Mouse (Mus musculus) kidney, postnatal 25 days (tissue): ENCODE results near the gene Tmbim1.

Experiments used
- DNase-seq, 2 experiments: peaks; one replicate each; pipeline ENCODE4 v3.0.0; 2021; ENCODE audit warnings: mixed read lengths in 2 of 2

Gene Tmbim1

GRCm38 (mm10) chr1:74277883-74278537 lies 27.4 kb downstream of the Tmbim1 start:
- peak; percentile 69 to 90 for DNase-seq

GRCm38 (mm10) chr1:74277041-74277440 lies 28.4 kb downstream of the Tmbim1 start:
- DNase-seq = peak in 1 of 2 experiments; percentile 43

- peak in 1 of 2 experiments; percentile 25 for DNase-seq
Measured at GRCm38 (mm10) chr1:74275015-74275414, 30.4 kb downstream of the Tmbim1 start.

GRCm38 (mm10) chr1:74271659-74272058 lies 33.8 kb downstream of the Tmbim1 start:
- peak in 1 of 2 experiments; percentile 32 for DNase-seq

GRCm38 (mm10) chr1:74268750-74269149 lies 36.7 kb downstream of the Tmbim1 start:
- peak in 1 of 2 experiments; percentile 3 for DNase-seq

GRCm38 (mm10) chr1:74262510-74262909 lies 42.9 kb downstream of the Tmbim1 start:
- peak in 1 of 2 experiments; percentile 25 for DNase-seq

GRCm38 (mm10) chr1:74256782-74257181 lies 48.6 kb downstream of the Tmbim1 start:
- DNase-seq = no peak

- DNase-seq = no peak
Measured at GRCm38 (mm10) chr1:74255704-74256345, 49.6 kb downstream of the Tmbim1 start.

- DNase-seq = no peak
Measured at GRCm38 (mm10) chr1:74250096-74250495, 55.3 kb downstream of the Tmbim1 start.

- peak; percentile 61 to 70 for DNase-seq
Measured at GRCm38 (mm10) chr1:74249331-74249980, 56.0 kb downstream of the Tmbim1 start.

GRCm38 (mm10) chr1:74248799-74249198 lies 56.6 kb downstream of the Tmbim1 start:
- peak; percentile 39 to 70 for DNase-seq

- DNase-seq = no peak
Measured at GRCm38 (mm10) chr1:74245525-74245924, 59.9 kb downstream of the Tmbim1 start.

GRCm38 (mm10) chr1:74240832-74241231 lies 64.6 kb downstream of the Tmbim1 start:
- no peak for DNase-seq

- DNase-seq = peak in 1 of 2 experiments; percentile 32
Measured at GRCm38 (mm10) chr1:74240311-74240710, 65.1 kb downstream of the Tmbim1 start.

GRCm38 (mm10) chr1:74239618-74240017 lies 65.8 kb downstream of the Tmbim1 start:
- DNase-seq = peak in 1 of 2 experiments; percentile 37

GRCm38 (mm10) chr1:74239162-74239561 lies 66.3 kb downstream of the Tmbim1 start:
- no peak for DNase-seq
